Mouse (Mus musculus) urinary bladder, adult 18-20 months (tissue): ENCODE results near the gene Mrps23.
"Not testable (repeated sequence)": the region's sequence is repeated elsewhere in the genome, so short reads cannot be mapped to it uniquely, and the experiment has no call there.

Source experiments
- DNase-seq, 2 experiments: peaks; one replicate each; pipeline ENCODE4 v3.0.0; 2022; ENCODE audit warnings: low spot score in 2 of 2, mixed read lengths in 2 of 2

Gene Mrps23

DNA sequence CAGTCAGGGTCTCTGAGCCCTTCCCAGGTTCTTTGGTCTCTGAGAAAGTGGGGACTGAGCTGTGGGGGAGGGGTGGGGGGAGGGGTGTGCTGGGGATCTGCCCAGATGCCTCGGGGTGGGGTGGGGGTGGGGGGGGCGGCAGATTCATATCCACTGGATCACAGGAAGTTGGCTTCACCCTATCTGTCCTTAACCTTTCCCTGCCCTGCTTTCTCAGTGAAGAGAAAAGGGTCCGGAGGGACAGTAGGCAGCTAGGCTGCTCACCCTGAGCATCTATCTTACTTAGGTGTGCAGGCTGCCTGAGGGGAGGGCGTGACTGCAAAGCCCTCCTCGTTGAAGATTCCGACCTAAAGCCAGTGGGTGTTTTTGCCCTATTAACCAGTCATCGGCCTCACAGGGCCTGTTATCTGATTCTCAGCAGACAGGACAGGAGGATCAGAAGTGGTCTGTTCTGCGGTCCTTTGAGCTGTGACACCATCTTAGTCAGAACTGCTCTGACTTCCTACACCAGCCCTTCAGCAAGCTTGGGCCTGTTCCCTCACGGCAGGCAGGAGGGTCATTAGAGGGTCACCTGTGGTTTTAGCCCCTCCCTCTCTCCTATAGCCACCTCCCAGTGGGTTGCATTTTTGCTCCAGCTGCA, 30.7 kb upstream of the Mrps23 start:
- no peak for DNase-seq

DNA sequence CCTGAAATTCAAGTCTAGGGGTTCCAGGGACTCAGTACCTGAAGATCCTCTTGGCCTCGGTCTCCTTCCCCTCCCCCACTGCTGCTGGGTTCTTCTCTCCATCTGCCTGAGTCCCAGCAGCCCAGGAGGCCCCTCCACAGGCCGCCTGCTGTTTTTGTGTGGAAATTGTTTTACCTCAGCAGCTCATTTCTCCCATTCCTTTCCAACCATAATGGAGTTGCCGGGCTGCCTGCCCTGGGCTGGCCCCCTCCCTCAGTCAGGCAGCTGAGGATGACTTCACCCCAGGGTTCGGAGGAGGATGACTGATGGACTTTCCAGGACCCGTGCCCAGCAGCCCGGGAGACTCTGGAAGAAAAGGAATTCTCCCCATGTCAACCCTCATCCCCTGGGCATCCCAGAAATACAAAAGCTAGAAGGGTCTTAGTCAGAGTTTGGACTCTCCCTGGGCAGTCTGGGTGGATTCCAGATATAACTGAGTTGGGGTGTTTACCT, 23.7 kb upstream of the Mrps23 start:
- DNase-seq, result no peak

DNA sequence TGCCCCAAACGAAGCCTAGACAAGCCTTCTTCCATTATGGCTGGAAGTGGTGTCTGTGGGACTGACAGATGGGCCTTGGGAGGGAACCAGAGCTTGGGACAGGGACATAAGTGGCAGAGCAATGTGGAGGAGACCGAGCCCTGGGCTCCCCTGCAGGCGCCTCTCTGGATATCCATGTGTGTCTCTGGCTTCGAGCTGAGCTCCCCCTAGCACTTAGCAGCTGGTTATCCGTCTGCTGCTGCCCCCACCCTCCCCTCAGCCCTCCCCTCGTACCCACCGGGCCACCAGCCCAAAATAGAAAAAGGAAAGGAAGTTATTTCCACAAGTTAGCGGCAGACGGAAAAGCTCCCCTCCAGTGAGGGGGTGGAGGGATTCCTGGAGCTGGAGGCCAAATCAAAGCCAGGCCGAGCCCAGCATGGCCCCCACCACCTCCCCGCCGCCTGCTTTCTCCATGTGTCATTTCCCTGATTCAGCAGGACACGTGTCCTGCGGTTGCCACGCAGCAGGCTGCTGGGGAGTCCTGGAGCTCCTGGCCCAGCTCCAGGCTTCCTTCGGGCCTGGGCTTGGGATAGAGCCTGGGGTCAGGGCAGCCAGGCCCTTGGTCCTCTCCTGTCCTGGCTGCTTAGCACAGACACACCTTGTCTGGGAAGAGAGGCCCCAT, 23.1 kb upstream of the Mrps23 start:
- no peak for DNase-seq

- no peak for DNase-seq
These were observed 19.5 kb upstream of the Mrps23 start for GRCm38 (mm10) chr11:88184632-88185180.

GRCm38 (mm10) chr11:88186078-88186946, 17.9 kb upstream of the Mrps23 start:
- DNase-seq, result no peak

DNA sequence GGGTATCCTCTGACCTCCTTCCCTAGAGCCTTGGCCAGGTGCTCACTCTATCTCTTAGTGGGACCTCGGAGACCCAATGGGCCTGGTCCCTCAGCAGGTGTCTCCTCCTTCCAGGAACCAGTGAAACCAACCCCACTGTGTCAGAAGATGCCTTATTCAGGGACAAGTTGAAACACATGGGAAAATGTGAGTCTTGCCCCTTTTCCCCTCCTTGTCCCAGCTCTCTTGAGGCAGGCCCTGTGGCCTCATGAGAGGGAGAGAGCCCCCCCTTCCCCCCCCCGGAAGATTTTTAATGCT, 17.3 kb upstream of the Mrps23 start:
- DNase-seq, result no peak

GRCm38 (mm10) chr11:88187417-88188133, 16.6 kb upstream of the Mrps23 start:
- peak; percentile 81 to 85 for DNase-seq

- no peak for DNase-seq
These were observed 16.0 kb upstream of the Mrps23 start for GRCm38 (mm10) chr11:88188216-88188615.

GRCm38 (mm10) chr11:88188635-88189034, 15.6 kb upstream of the Mrps23 start:
- no peak for DNase-seq

DNA sequence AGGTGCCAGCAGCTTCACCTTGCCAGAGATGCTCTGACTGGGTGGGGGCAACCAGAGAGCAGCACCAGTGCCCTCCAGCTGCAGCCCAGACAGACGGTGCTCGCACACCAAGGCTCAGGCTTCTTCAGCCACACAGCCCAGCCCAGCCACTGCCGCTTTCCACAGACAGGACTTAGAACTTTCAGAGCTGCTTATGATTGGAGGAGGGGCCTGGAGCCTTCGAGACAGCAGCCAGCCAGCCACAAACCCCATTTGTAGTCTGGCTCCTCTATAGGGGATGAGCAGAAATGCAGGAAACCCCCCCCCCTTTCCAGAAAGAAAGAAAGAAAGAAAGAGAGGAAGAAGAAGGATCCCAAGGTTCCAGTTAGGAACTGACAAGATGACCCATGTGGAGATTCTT, 11.6 kb upstream of the Mrps23 start:
- no peak for DNase-seq

DNA sequence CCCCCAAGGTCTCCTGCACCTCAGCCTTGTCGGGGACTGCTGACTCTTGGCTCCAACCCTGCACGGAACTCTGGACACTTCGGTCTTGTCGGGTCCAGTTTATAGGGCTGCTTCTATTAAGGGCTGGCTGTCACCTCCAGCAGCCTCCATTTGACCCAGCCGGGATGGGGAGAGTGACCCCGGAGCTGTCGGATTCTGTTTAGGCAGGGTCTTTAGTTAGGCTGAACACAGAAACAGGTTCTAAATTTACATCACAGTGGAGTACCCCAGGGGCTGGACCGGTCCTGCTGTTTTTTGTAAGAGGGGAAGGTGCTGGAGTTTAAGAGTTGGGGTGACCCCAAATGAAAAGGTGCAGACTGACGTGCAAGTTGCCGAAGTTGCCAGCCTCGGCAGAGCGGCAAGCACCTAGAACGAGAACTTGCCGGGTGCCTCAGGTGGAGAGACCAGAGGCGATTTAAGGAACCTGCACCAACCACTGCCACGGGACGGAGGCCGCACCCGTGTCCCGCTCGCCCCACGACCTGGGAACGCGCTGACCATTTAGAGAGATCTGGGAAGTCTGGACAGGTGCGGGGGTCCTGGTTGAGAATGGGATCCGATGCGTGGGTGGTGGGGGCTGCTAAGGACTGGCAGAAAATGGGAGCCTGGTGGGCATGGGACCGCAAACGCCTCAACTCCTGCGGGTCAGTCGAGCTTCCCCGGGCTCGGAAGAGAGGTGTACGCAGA, 10.9 kb upstream of the Mrps23 start:
- DNase-seq, result no peak

GRCm38 (mm10) chr11:88193824-88194696, 10.1 kb upstream of the Mrps23 start:
- DNase-seq, result peak in 1 of 2 experiments; percentile 40

GRCm38 (mm10) chr11:88195699-88196098, 8.5 kb upstream of the Mrps23 start:
- DNase-seq, result not testable (repeated sequence)

DNA sequence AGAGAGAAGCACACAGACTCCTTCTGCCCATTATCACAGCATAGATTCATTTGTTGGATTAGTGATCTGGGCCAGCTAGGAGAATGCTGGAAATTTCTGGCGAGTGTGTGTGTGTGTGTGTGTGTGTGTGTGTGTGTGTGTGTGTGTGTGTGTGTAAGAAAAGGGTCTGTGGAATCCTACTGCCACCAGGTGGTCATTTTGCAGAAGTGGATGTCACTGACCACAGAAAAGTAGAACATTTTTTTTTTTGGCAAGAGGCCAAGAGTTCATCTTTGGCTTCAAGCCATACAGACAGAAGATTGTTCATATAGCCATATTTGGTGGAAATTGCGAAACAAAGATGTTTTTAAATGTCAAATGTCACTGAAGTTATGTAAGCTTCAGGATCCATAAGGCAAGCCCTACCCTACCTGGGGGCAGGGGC, 7.0 kb upstream of the Mrps23 start:
- no peak for DNase-seq

DNA sequence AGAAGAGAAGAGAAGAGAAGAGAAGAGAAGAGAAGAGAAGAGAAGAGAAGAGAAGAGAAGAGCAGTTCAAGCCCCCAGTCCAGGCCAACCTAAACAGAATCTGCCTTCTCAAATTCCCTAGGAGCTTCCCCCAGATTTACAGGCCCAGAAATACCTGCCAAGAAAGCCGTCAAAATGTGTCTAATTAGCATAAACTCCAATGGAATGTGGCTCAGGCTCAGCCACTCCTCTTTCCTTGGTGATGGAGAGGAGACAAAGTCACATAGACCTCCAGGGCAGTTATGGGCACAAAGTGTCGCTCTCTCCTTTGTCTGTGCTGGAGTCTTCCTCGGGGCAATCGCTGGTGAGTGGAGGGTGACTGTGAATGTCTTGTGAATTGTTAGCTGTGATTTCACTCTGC, 6.0 kb upstream of the Mrps23 start:
- DNase-seq, result no peak

GRCm38 (mm10) chr11:88201172-88201571, 3.0 kb upstream of the Mrps23 start:
- DNase-seq, result no peak

GRCm38 (mm10) chr11:88202077-88202476, 2.1 kb upstream of the Mrps23 start:
- no peak for DNase-seq

- no peak for DNase-seq
These were observed 593 bp downstream of the Mrps23 start for GRCm38 (mm10) chr11:88204593-88205368.

- DNase-seq, result not testable (repeated sequence)
These were observed 2.4 kb downstream of the Mrps23 start for GRCm38 (mm10) chr11:88206576-88206975.
